Mouse (Mus musculus) left cerebral cortex, adult 8-10 months (tissue): ENCODE measurements around the gene Ablim2. TPM values are rescaled to one million over a fixed set of nuclear protein-coding genes. Genes with fewer than 3 reads are reported as not detected.

Source experiments
- DNase-seq, 2 experiments: peaks; one replicate each; pipeline ENCODE4 v3.0.0; 2022; ENCODE audit warnings: low spot score in 2 of 2
- total RNA-seq, 4 experiments: library from RNA; stranded (reverse); gene quantifications; 2 replicates each; pipeline ENCODE4 v1.2.4; 2022

Gene Ablim2
- 100 to 1,000 TPM; 168 to 199 (median 195) TPM for total RNA-seq

GRCm38 (mm10) chr5:35757639-35758001 lies at the start of gene Ablim2:
Gene Ablim2 (plus strand): TSS chr5:35757880.
- peak; percentile 86 to 96 for DNase-seq

- no peak for DNase-seq
Measured at GRCm38 (mm10) chr5:35710481-35710880, 47.2 kb upstream of the Ablim2 start.

GRCm38 (mm10) chr5:35710931-35711330 lies 46.7 kb upstream of the Ablim2 start:
- no peak for DNase-seq

- no peak for DNase-seq
Measured at GRCm38 (mm10) chr5:35712517-35712916, 45.2 kb upstream of the Ablim2 start.

GRCm38 (mm10) chr5:35713649-35714354 lies 43.9 kb upstream of the Ablim2 start:
- peak in 1 of 2 experiments; percentile 18 for DNase-seq

GRCm38 (mm10) chr5:35717455-35717854 lies 40.2 kb upstream of the Ablim2 start:
- no peak for DNase-seq

- DNase-seq = peak in 1 of 2 experiments; percentile 45
Measured at GRCm38 (mm10) chr5:35717946-35718345, 39.7 kb upstream of the Ablim2 start.

- DNase-seq = no peak
Measured at GRCm38 (mm10) chr5:35718817-35719216, 38.9 kb upstream of the Ablim2 start.

- DNase-seq = no peak
Measured at GRCm38 (mm10) chr5:35719343-35719742, 38.3 kb upstream of the Ablim2 start.

- DNase-seq = no peak
Measured at GRCm38 (mm10) chr5:35719880-35720279, 37.8 kb upstream of the Ablim2 start.

GRCm38 (mm10) chr5:35721933-35722332 lies 35.7 kb upstream of the Ablim2 start:
- DNase-seq = no peak

- no peak for DNase-seq
Measured at GRCm38 (mm10) chr5:35722654-35723053, 35.0 kb upstream of the Ablim2 start.

GRCm38 (mm10) chr5:35723900-35724299 lies 33.8 kb upstream of the Ablim2 start:
- no peak for DNase-seq

- no peak for DNase-seq
Measured at GRCm38 (mm10) chr5:35725840-35726239, 31.8 kb upstream of the Ablim2 start.

- DNase-seq = no peak
Measured at GRCm38 (mm10) chr5:35727447-35727846, 30.2 kb upstream of the Ablim2 start.

- no peak for DNase-seq
Measured at GRCm38 (mm10) chr5:35728344-35728956, 29.2 kb upstream of the Ablim2 start.

GRCm38 (mm10) chr5:35728957-35729460 lies 28.7 kb upstream of the Ablim2 start:
- peak; percentile 9 to 55 for DNase-seq

GRCm38 (mm10) chr5:35729844-35730243 lies 27.8 kb upstream of the Ablim2 start:
- DNase-seq = no peak

GRCm38 (mm10) chr5:35730552-35730951 lies 27.1 kb upstream of the Ablim2 start:
- no peak for DNase-seq

GRCm38 (mm10) chr5:35731006-35731405 lies 26.7 kb upstream of the Ablim2 start:
- no peak for DNase-seq

GRCm38 (mm10) chr5:35733523-35733922 lies 24.2 kb upstream of the Ablim2 start:
- DNase-seq = no peak

GRCm38 (mm10) chr5:35737231-35737901 lies 20.3 kb upstream of the Ablim2 start:
- DNase-seq = no peak
